Mouse (Mus musculus): ENCODE results near the gene Rbbp9.

DNA sequence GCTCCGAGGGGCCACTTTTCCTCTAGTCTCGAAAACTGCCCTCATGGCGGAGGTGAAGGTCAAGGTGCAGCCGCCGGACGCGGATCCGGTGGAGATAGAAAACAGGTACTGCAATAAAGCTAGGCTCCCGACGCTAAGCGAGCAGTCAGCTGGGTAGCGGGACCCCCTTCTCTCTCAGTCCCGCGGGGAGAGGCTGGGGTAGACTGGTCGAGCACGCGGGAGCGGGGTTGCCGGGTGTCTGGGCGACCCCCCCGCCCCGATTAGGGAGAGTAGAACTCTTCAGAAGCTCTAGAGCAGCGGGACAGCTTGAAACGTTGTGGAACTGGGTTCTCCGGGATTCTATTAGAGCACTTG is 22.9 kb downstream of the Rbbp9 start:
- TF ChIP-seq CTCF (IDR thresholded peaks at IDR 0.05; ENCODE audit: low read depth) (no peak), EP300 (optimal IDR thresholded peaks at IDR 0.05) (no peak)

Measured in stomach, postnatal 0 days (tissue).